Mouse (Mus musculus) C2C12 (cell line): ENCODE data around the gene Dgkd. TPM values are rescaled to one million over a fixed set of nuclear protein-coding genes. Genes with fewer than 3 reads are reported as not detected.

Experiments
- H3K27me3 ChIP-seq: one replicate; pipeline ENCODE4 v1.6.1; 2011; ENCODE audit not compliant: control insufficient read depth, insufficient read depth, insufficient read length
- H3K36me3 ChIP-seq: one replicate; pipeline ENCODE4 v1.6.1; 2011; ENCODE audit not compliant: control insufficient read depth, insufficient read depth
- H3K4me3 ChIP-seq: one replicate; pipeline ENCODE4 v1.5.1; 2011; ENCODE audit warnings: mild to moderate bottlenecking, control low read depth; ENCODE audit not compliant: poor library complexity, insufficient read depth, severe bottlenecking
- H3K79me2 ChIP-seq: one replicate; pipeline ENCODE4 v1.6.1; 2011; ENCODE audit not compliant: control insufficient read depth, insufficient read depth
- H3K79me3 ChIP-seq: one replicate; pipeline ENCODE4 v1.6.1; 2011; ENCODE audit warnings: low read depth, control low read depth
- H3ac ChIP-seq: one replicate; pipeline ENCODE3; 2011; ENCODE audit warnings: low read depth; ENCODE audit not compliant: control insufficient read depth, insufficient read length
- CEBPB ChIP-seq: IDR thresholded peaks from one replicate; pipeline ENCODE4 v1.6.1; 2011; ENCODE audit warnings: low read depth, mild to moderate bottlenecking, control low read depth, moderate library complexity
- CTCF ChIP-seq: IDR thresholded peaks from one replicate; pipeline ENCODE4 v1.5.1; 2011; ENCODE audit not compliant: control insufficient read depth, insufficient read depth, insufficient read length
- FOSL1 ChIP-seq: IDR thresholded peaks from one replicate; pipeline ENCODE4 v1.8.0; 2011; ENCODE audit warnings: mild to moderate bottlenecking, low read length; ENCODE audit not compliant: poor library complexity, insufficient read depth, severe bottlenecking
- MAX ChIP-seq: IDR thresholded peaks from one replicate; pipeline ENCODE4 v1.6.1; 2011; ENCODE audit warnings: mild to moderate bottlenecking, control low read depth
- MYOD1 ChIP-seq: IDR thresholded peaks from one replicate; pipeline ENCODE4 v1.6.1; 2011; ENCODE audit warnings: low read depth; ENCODE audit not compliant: control insufficient read depth, insufficient read length
- MYOG ChIP-seq: IDR thresholded peaks from one replicate; pipeline ENCODE4 v1.6.1; 2011; ENCODE audit not compliant: control insufficient read depth, insufficient read length; ENCODE audit errors: extremely low read depth
- USF1 ChIP-seq: IDR thresholded peaks from one replicate; pipeline ENCODE4 v1.6.1; 2011; ENCODE audit warnings: low read depth, mild to moderate bottlenecking, control low read depth, moderate library complexity
- polyA plus RNA-seq: library from polyadenylated mRNA; unstranded; fragments of >200 nt; fragmentation: generic; extraction: Trizol; gene quantifications from one replicate; pipeline ENCODE4 v1.2.1, GENCODE M21; 2012; ENCODE audit warnings: missing spikeins

The Dgkd gene
- polyA plus RNA-seq, 1 experiment = 20.4 TPM

DNA sequence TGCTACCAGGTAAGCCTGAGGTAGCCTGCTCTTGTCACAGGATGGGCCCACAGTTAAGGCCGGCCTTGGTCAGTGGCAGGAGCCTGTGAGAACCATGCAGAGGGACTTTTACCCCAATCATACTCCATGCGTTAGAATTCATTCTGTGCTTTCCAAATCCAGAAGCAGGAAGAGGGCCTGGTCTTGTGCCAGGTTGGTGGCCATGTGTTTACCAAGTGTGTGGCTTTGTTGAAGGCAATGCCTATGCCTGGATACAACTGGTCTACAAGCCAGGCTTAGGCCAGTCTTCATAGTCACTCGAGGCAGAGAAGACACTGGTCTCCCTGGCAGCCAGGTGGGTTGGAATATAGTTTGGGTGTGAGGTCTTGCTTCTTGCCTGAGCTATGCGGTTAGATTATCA, 38.5 kb downstream of the Dgkd start:
- H3K79me3 ChIP-seq = no peaks in the 10 kb centered on the region

DNA sequence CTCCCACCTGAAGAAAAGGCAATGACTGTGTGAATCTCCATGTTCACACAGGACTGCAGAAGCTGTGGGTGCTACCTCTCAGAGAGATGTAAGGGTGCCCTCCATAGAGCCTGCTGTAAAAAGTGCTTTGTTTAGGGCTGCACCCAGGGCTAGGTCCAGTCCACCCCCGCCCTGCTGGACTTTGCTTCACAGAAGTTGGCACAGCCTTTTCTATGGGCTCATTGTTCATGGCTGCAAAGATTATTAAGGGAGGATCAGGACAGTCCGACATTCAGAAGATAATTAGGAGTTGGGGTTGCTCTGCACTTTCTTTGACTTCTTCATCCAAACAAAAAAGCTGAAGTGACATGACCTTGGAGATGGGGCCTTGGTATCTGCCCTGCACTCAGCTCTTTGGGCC, 39.4 kb downstream of the Dgkd start:
- Histone ChIP-seq H3ac (no peak overlapping the region), H3K27me3 (no peaks in the 10 kb centered on the region), H3K79me3 (no peaks in the 10 kb centered on the region), H3K36me3 (no peaks in the 10 kb centered on the region), H3K79me2 (peaks cover 16% of the 10 kb centered on the region), H3K4me3 (no peak overlapping the region)
- no peak for TF ChIP-seq USF1
- no peak for TF ChIP-seq CEBPB
- no peak for TF ChIP-seq MYOD1
- no peak for TF ChIP-seq FOSL1

More for the DNA sequence above, 38.5 kb downstream of the Dgkd start:
- H3K79me2 ChIP-seq = peaks cover 10% of the 10 kb centered on the region
- no peaks in the 10 kb centered on the region for H3K36me3 ChIP-seq
- no peak overlapping the region for H3K4me3 ChIP-seq
- no peak for TF ChIP-seq MAX
- no peak for TF ChIP-seq CTCF
- TF ChIP-seq MYOG = no peak
- no peak for TF ChIP-seq USF1
- TF ChIP-seq MYOD1 = no peak
- no peak for TF ChIP-seq FOSL1
- no peak for TF ChIP-seq CEBPB
- no peak overlapping the region for H3ac ChIP-seq
- H3K27me3 ChIP-seq = no peaks in the 10 kb centered on the region

DNA sequence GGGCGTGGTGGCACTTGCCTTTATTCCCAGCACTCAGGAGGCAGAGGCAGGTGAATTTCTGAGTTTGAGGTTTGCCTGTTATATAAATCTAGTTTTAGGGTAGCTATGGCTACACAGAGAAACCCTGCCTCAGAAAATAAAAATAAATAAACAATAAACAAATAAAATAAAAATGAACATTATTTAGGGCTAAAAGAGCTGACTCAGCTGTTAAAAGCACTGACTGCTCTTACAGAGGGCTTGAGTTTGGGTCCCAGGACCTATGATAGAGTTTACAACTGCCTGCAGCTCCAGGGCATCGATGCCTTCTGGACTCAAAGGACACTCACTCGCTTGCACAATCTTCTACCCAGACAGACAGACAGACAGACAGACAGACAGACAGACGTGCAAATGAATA, 40.3 kb downstream of the Dgkd start:
- Histone ChIP-seq H3K4me3 (no peak overlapping the region), H3K79me3 (peaks cover 2% of the 10 kb centered on the region), H3K79me2 (peaks cover 23% of the 10 kb centered on the region), H3K27me3 (no peaks in the 10 kb centered on the region), H3ac (no peak overlapping the region), H3K36me3 (no peaks in the 10 kb centered on the region)
- TF ChIP-seq MYOD1 (no peak), MAX (no peak), USF1 (no peak), MYOG (no peak), CTCF (no peak), CEBPB (no peak), FOSL1 (no peak)

DNA sequence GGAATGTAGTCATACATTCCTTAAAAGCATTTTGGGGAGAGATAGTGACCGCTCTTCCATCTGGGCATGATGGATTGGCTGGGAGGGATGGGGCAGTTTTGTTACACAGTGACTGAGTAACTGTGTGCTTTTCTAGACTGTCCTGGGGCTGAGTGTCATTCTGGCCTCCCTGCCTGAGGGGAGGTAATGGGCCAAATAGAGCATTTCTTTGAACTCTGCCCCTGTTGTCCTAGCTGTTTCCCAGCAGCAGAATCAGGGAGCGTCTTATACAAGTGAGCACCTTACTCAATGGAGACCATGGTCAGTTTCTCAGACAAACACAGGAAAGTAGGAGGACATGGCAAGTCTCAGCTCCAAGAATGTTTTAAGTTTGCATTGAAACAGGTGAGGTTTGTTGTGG, 43.8 kb downstream of the Dgkd start:
- Histone ChIP-seq H3ac (no peak overlapping the region), H3K36me3 (no peaks in the 10 kb centered on the region), H3K4me3 (no peak overlapping the region), H3K79me2 (peaks cover 55% of the 10 kb centered on the region), H3K79me3 (peaks cover 2% of the 10 kb centered on the region), H3K27me3 (no peaks in the 10 kb centered on the region)
- TF ChIP-seq CTCF = no peak
- no peak for TF ChIP-seq FOSL1
- TF ChIP-seq MAX = no peak
- no peak for TF ChIP-seq CEBPB
- no peak for TF ChIP-seq MYOD1
- TF ChIP-seq USF1 = no peak
- no peak for TF ChIP-seq MYOG

DNA sequence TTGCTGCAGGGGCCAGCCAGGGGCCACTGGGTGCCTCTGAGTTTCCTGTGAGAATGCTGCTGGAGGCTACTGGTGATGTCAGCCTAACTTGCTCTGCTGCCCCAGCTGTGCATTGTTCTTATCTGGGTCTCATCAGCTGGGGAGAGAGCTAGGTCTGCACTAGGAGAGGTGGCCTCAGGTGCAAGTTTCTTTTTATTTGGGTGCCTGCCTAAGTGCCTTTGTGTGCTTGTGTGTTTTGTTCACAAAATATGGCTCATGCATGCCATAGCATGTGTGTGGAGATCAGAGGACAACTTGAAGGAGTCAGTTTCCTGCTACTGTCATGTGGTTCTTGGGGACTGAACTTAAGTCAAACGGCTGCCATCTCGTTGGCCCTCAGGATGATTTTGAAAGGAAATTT, 46.6 kb downstream of the Dgkd start:
- H3K4me3 ChIP-seq = no peak overlapping the region
- TF ChIP-seq CTCF (no peak), USF1 (no peak), CEBPB (no peak), MAX (no peak), MYOD1 (no peak), MYOG (no peak), FOSL1 (no peak)
- H3K79me3 ChIP-seq = peaks cover 7% of the 10 kb centered on the region
- H3K36me3 ChIP-seq = no peaks in the 10 kb centered on the region
- no peaks in the 10 kb centered on the region for H3K27me3 ChIP-seq
- H3K79me2 ChIP-seq = peaks cover 61% of the 10 kb centered on the region
- no peak overlapping the region for H3ac ChIP-seq

DNA sequence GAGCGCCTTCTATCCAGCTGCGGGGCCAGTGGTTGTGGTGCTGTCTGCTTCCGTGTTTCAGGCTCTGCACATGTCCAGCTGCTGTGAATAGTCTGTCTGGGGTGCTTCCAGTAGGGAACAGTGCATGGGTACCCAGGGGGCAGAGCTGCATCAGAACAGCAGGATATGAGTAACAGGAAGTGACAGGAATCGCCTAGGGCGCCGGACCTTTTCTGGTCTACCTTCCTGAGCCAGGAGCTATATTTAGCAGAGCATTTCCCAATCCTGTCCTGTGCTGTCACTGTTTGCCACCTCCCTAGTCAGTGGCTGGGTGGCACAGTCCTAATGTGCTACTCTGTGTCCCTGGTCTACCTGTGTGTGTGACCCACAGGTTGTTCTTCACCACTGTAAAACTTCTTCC, 47.9 kb downstream of the Dgkd start:
- Histone ChIP-seq H3K4me3 (no peak overlapping the region), H3K27me3 (no peaks in the 10 kb centered on the region), H3K79me2 (peaks cover 60% of the 10 kb centered on the region), H3ac (no peak overlapping the region), H3K36me3 (no peaks in the 10 kb centered on the region), H3K79me3 (peaks cover 7% of the 10 kb centered on the region)
- peak; percentile 87 for TF ChIP-seq CEBPB
- no peak for TF ChIP-seq FOSL1

DNA sequence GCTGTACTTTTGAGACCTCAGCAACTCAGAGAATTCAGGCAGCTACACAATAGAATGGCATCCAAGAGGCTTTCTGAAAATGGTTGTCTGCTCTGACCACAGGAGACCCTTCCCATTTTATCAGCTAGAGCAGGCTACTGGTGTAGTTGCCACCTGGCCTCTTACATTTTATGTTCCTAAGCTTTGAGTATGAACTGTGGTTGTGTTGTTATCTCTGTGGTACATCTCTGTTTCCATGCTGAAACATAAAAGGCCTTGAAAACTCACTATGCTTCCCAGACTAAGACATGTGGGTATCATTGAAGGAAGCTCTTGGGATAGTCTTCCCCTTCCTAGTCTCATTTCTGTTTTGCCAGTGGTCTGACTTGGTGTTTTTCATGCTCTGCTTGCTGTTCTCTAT, 49.1 kb downstream of the Dgkd start:
- no peak overlapping the region for H3K4me3 ChIP-seq
- H3ac ChIP-seq = no peak overlapping the region
- no peaks in the 10 kb centered on the region for H3K27me3 ChIP-seq
- peaks cover 8% of the 10 kb centered on the region for H3K79me3 ChIP-seq
- H3K36me3 ChIP-seq = no peaks in the 10 kb centered on the region
- H3K79me2 ChIP-seq = peaks cover 69% of the 10 kb centered on the region
- TF ChIP-seq MAX = no peak
- no peak for TF ChIP-seq CTCF
- no peak for TF ChIP-seq MYOG
- TF ChIP-seq CEBPB = no peak
- TF ChIP-seq MYOD1 = no peak
- TF ChIP-seq USF1 = no peak
- TF ChIP-seq FOSL1 = no peak
